Mouse (Mus musculus) limb, embryonic 15.5 days (tissue): Measurements from ENCODE around the gene Gm10638. TPM values are rescaled to one million over a fixed set of nuclear protein-coding genes. Genes with fewer than 3 reads are reported as not detected.

ENCODE experiments used
- polyA plus RNA-seq: library from polyadenylated mRNA; unstranded; fragments of >200 nt; fragmentation: Nextera tagmentation; extraction: Ambion mirVana; gene quantifications from 2 replicates; pipeline ENCODE4 v1.2.1, GENCODE M21; 2015

The Gm10638 gene
- polyA plus RNA-seq, 1 experiment from 2014 or later, result 4.4 TPM

Other genes starting within 250 kb of the Gm10638 start
- gene Abcc12, start 165.0 kb upstream of the Gm10638 start, polyA plus RNA-seq, result 0.19 and 0.20 TPM in 2 replicates
- 53.3 and 56.3 TPM in 2 replicates for gene Lonp2, start 121.7 kb upstream of the Gm10638 start, polyA plus RNA-seq
- gene Siah1a, start 235 bp downstream of the Gm10638 start, polyA plus RNA-seq, result 38.6 and 41.6 TPM in 2 replicates
- 7.9 and 9.5 TPM in 2 replicates for gene N4bp1, start 139.6 kb downstream of the Gm10638 start, polyA plus RNA-seq